Mouse (Mus musculus): ENCODE results near the gene Fgf12. TPM values are rescaled to one million over a fixed set of nuclear protein-coding genes. Genes with fewer than 3 reads are reported as not detected.

Gene Fgf12
- polyA plus RNA-seq, 1 experiment from 2014 or later, result 2.9 TPM

GRCm38 (mm10) chr16:28475553-28475952 lies 277.3 kb downstream of the Fgf12 start:
- H3K4me3 ChIP-seq (replicated peaks; ENCODE audit: low read depth, low read length), result no peak overlapping the region
- H3K4me2 ChIP-seq (ENCODE audit: low read length), result no peak overlapping the region
- no peaks in the 10 kb centered on the region for H3K27me3 ChIP-seq (ENCODE audit: insufficient read depth, low read length)
- H3K9ac ChIP-seq (ENCODE audit: low read depth, low read length), result no peak overlapping the region
- ATAC-seq (replicated peaks; ENCODE audit: low FRiP score, low read depth) (no peak), DNase-seq (ENCODE audit: low spot score) (no peak)
- H3K4me1 ChIP-seq (replicated peaks; ENCODE audit: insufficient read depth, low read length), result no peaks in the 10 kb centered on the region
- WGBS, result 68% methylated on average over 1 of the region's 1 CpGs
- H3K9me3 ChIP-seq (replicated peaks; ENCODE audit: low read length), result no peaks in the 10 kb centered on the region
- no peaks in the 10 kb centered on the region for H3K36me3 ChIP-seq (ENCODE audit: insufficient read depth, low read length)
- TF ChIP-seq CTCF (IDR thresholded peaks at IDR 0.05; ENCODE audit: low read depth), result no peak
- no peak overlapping the region for H3K27ac ChIP-seq

GRCm38 (mm10) chr16:28454821-28455220 lies 298.0 kb downstream of the Fgf12 start:
- H3K27ac ChIP-seq, result no peak overlapping the region
- no peaks in the 10 kb centered on the region for H3K27me3 ChIP-seq (ENCODE audit: insufficient read depth, low read length)
- 76% methylated on average over 3 of the region's 3 CpGs for WGBS
- H3K9me3 ChIP-seq (replicated peaks; ENCODE audit: low read length), result no peaks in the 10 kb centered on the region
- no peak overlapping the region for H3K4me2 ChIP-seq (ENCODE audit: low read length)
- no peaks in the 10 kb centered on the region for H3K4me1 ChIP-seq (replicated peaks; ENCODE audit: insufficient read depth, low read length)
- ATAC-seq (replicated peaks; ENCODE audit: low FRiP score, low read depth) (no peak), DNase-seq (ENCODE audit: low spot score) (no peak)
- H3K9ac ChIP-seq (ENCODE audit: low read depth, low read length), result no peak overlapping the region
- H3K36me3 ChIP-seq (ENCODE audit: insufficient read depth, low read length), result no peaks in the 10 kb centered on the region
- no peak for TF ChIP-seq CTCF (IDR thresholded peaks at IDR 0.05; ENCODE audit: low read depth)
- H3K4me3 ChIP-seq (replicated peaks; ENCODE audit: low read depth, low read length), result no peak overlapping the region

GRCm38 (mm10) chr16:28447114-28447455 lies 305.8 kb downstream of the Fgf12 start:
- peak overlapping the region; percentile 69 for H3K4me3 ChIP-seq (replicated peaks; ENCODE audit: low read depth, low read length)
- no peak for TF ChIP-seq CTCF (IDR thresholded peaks at IDR 0.05; ENCODE audit: low read depth)
- H3K36me3 ChIP-seq (ENCODE audit: insufficient read depth, low read length), result no peaks in the 10 kb centered on the region
- H3K9me3 ChIP-seq (replicated peaks; ENCODE audit: low read length), result no peaks in the 10 kb centered on the region
- H3K4me1 ChIP-seq (replicated peaks; ENCODE audit: insufficient read depth, low read length), result no peaks in the 10 kb centered on the region
- peaks cover 11% of the 10 kb centered on the region for H3K27me3 ChIP-seq (ENCODE audit: insufficient read depth, low read length)
- no peak overlapping the region for H3K9ac ChIP-seq (ENCODE audit: low read depth, low read length)
- DNase-seq (ENCODE audit: low spot score) (peak; percentile 38), ATAC-seq (replicated peaks; ENCODE audit: low FRiP score, low read depth) (peak; percentile 38)
- H3K4me2 ChIP-seq (ENCODE audit: low read length), result peak overlapping the region; percentile 95
- WGBS, result 0% methylated on average over 4 of the region's 6 CpGs
- H3K27ac ChIP-seq, result no peak overlapping the region

- Histone ChIP-seq H3K4me1 (replicated peaks; ENCODE audit: insufficient read depth, low read length) (no peaks in the 10 kb centered on the region), H3K27me3 (ENCODE audit: insufficient read depth, low read length) (peaks cover 11% of the 10 kb centered on the region), H3K4me2 (ENCODE audit: low read length) (peak overlapping the region; percentile 95), H3K9me3 (replicated peaks; ENCODE audit: low read length) (no peaks in the 10 kb centered on the region), H3K4me3 (replicated peaks; ENCODE audit: low read depth, low read length) (peak overlapping the region; percentile 69), H3K9ac (ENCODE audit: low read depth, low read length) (peak overlapping the region; percentile 62), H3K27ac (no peak overlapping the region), H3K36me3 (ENCODE audit: insufficient read depth, low read length) (no peaks in the 10 kb centered on the region)
- peak; percentile 14; the same call in 1 of the 2 replicates for TF ChIP-seq CTCF (IDR thresholded peaks at IDR 0.05; ENCODE audit: low read depth)
- WGBS, result under 1% methylated on average over 67 of the region's 82 CpGs
- ATAC-seq (replicated peaks; ENCODE audit: low FRiP score, low read depth), result peak; percentile 74
- DNase-seq (ENCODE audit: low spot score), result peak; percentile 45
These were observed 306.3 kb downstream of the Fgf12 start for GRCm38 (mm10) chr16:28446334-28447113.

- Histone ChIP-seq H3K9me3 (replicated peaks; ENCODE audit: low read length) (no peaks in the 10 kb centered on the region), H3K9ac (ENCODE audit: low read depth, low read length) (peak overlapping the region; percentile 62), H3K4me2 (ENCODE audit: low read length) (peak overlapping the region; percentile 95), H3K27me3 (ENCODE audit: insufficient read depth, low read length) (peaks cover 11% of the 10 kb centered on the region), H3K4me1 (replicated peaks; ENCODE audit: insufficient read depth, low read length) (no peaks in the 10 kb centered on the region), H3K4me3 (replicated peaks; ENCODE audit: low read depth, low read length) (peak overlapping the region; percentile 69), H3K27ac (no peak overlapping the region), H3K36me3 (ENCODE audit: insufficient read depth, low read length) (no peaks in the 10 kb centered on the region)
- ATAC-seq (replicated peaks; ENCODE audit: low FRiP score, low read depth) (peak; percentile 26; the same call in 1 of the 2 replicates), DNase-seq (ENCODE audit: low spot score) (peak; percentile 10)
- WGBS, result 0% methylated on average over 40 of the region's 42 CpGs
- no peak for TF ChIP-seq CTCF (IDR thresholded peaks at IDR 0.05; ENCODE audit: low read depth)
These were observed 307.0 kb downstream of the Fgf12 start for GRCm38 (mm10) chr16:28445800-28446333.

- Histone ChIP-seq H3K4me1 (replicated peaks; ENCODE audit: insufficient read depth, low read length) (no peaks in the 10 kb centered on the region), H3K27ac (no peak overlapping the region), H3K9me3 (replicated peaks; ENCODE audit: low read length) (no peaks in the 10 kb centered on the region), H3K9ac (ENCODE audit: low read depth, low read length) (peak overlapping the region; percentile 62; the same call in 1 of the 2 replicates), H3K4me2 (ENCODE audit: low read length) (peak overlapping the region; percentile 95), H3K27me3 (ENCODE audit: insufficient read depth, low read length) (peaks cover 11% of the 10 kb centered on the region), H3K36me3 (ENCODE audit: insufficient read depth, low read length) (no peaks in the 10 kb centered on the region), H3K4me3 (replicated peaks; ENCODE audit: low read depth, low read length) (peak overlapping the region; percentile 69)
- no peak for TF ChIP-seq CTCF (IDR thresholded peaks at IDR 0.05; ENCODE audit: low read depth)
- WGBS, result under 1% methylated on average over 51 of the region's 51 CpGs
- DNase-seq (ENCODE audit: low spot score) (peak; percentile 54), ATAC-seq (replicated peaks; ENCODE audit: low FRiP score, low read depth) (peak; percentile 36; the same call in 1 of the 2 replicates)
These were observed 307.7 kb downstream of the Fgf12 start for GRCm38 (mm10) chr16:28444993-28445799.
